Mouse (Mus musculus): ENCODE measurements at regions not wholly inside any gene's neighbourhood (a gene's known extent, or its start where the extent isn't known, plus 50 kb on each side); places are given as distances from the start of the nearest gene placed in this dataset.

- DNase-seq (ENCODE audit: low spot score), result no peak
- Histone ChIP-seq H3K27ac (replicated peaks; ENCODE audit: low read depth, low read length) (no peak overlapping the region), H3K4me2 (ENCODE audit: low read depth, low read length) (no peak overlapping the region), H3K27me3 (replicated peaks; ENCODE audit: control insufficient read depth, insufficient read depth, low read length) (no peaks in the 10 kb centered on the region), H3K4me1 (ENCODE audit: control insufficient read depth, insufficient read depth, low read length) (no peaks in the 10 kb centered on the region), H3K36me3 (ENCODE audit: control insufficient read depth, insufficient read depth, low read length) (no peaks in the 10 kb centered on the region), H3K9ac (ENCODE audit: low read depth, low read length) (no peak overlapping the region), H3K4me3 (ENCODE audit: low read depth, low read length) (no peak overlapping the region), H3K9me3 (ENCODE audit: control insufficient read depth, low read length) (no peaks in the 10 kb centered on the region)
- ATAC-seq (ENCODE audit: low read depth), result no peak
- 83% methylated on average over 1 of the region's 1 CpGs for WGBS
These were observed 640.5 kb upstream of the Cdh11 start for GRCm38 (mm10) chr8:103425967-103426366.

DNA sequence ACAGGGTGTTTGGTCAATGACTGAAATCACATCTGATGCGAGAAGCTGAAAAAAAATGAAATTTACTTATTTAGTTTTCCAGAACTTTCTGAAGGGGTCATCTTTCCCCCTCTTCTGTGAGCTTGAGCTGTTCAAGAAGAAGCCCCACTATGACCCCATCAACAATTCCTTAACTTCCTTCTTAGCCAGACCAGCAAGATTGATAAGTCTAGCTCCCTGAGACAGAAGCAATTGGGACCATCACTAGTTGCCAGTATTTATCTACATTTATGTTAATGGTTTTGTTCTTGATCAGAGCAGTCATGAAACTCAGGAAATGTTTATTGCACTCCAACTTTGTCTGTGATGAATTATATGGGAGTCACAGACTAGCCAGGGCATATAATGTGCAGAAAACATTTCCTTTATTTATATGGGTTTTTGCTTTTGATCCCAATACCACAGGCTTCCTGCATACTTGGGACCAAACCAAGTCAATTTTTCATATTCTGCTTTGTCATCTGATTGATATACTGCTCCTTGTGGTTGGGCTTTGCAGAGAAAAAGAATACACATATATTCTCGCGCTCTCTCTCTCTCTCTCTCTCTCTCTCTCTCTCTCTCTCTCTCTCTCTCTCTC, 645.5 kb upstream of the Cdh11 start:
- H3K27ac ChIP-seq (replicated peaks; ENCODE audit: low read depth, low read length), result no peak overlapping the region
- peak; percentile 33 for DNase-seq (ENCODE audit: low spot score)

GRCm38 (mm10) chr8:103433532-103434105, 648.2 kb upstream of the Cdh11 start:
- no peak overlapping the region for H3K9ac ChIP-seq (ENCODE audit: low read depth, low read length)
- no peak overlapping the region for H3K4me2 ChIP-seq (ENCODE audit: low read depth, low read length)
- no peak overlapping the region for H3K4me3 ChIP-seq (ENCODE audit: low read depth, low read length)
- DNase-seq (ENCODE audit: low spot score) (peak; percentile 60), ATAC-seq (ENCODE audit: low read depth) (no peak)
- WGBS, result 67% methylated on average over 6 of the region's 6 CpGs
- H3K27me3 ChIP-seq (replicated peaks; ENCODE audit: control insufficient read depth, insufficient read depth, low read length), result no peaks in the 10 kb centered on the region
- no peaks in the 10 kb centered on the region for H3K36me3 ChIP-seq (ENCODE audit: control insufficient read depth, insufficient read depth, low read length)
- H3K4me1 ChIP-seq (ENCODE audit: control insufficient read depth, insufficient read depth, low read length), result 0 out of 2 replicates have a peak, but pooled peaks cover 4% of the 10 kb centered on the region
- no peaks in the 10 kb centered on the region for H3K9me3 ChIP-seq (ENCODE audit: control insufficient read depth, low read length)
- 0 out of 2 replicates have a peak overlapping the region, but pooled peaks have one; percentile 13 for H3K27ac ChIP-seq (replicated peaks; ENCODE audit: low read depth, low read length)

More for the DNA sequence above, 645.5 kb upstream of the Cdh11 start:
- Histone ChIP-seq H3K9me3 (ENCODE audit: control insufficient read depth, low read length) (no peaks in the 10 kb centered on the region), H3K36me3 (ENCODE audit: control insufficient read depth, insufficient read depth, low read length) (no peaks in the 10 kb centered on the region), H3K9ac (ENCODE audit: low read depth, low read length) (no peak overlapping the region), H3K27me3 (replicated peaks; ENCODE audit: control insufficient read depth, insufficient read depth, low read length) (no peaks in the 10 kb centered on the region), H3K4me3 (ENCODE audit: low read depth, low read length) (no peak overlapping the region), H3K4me1 (ENCODE audit: control insufficient read depth, insufficient read depth, low read length) (0 out of 2 replicates have a peak, but pooled peaks cover 4% of the 10 kb centered on the region), H3K4me2 (ENCODE audit: low read depth, low read length) (no peak overlapping the region)
- 70% methylated on average over 3 of the region's 3 CpGs for WGBS
- ATAC-seq (ENCODE audit: low read depth), result no peak

GRCm38 (mm10) chr8:103438995-103439717, 653.7 kb upstream of the Cdh11 start:
- H3K4me1 ChIP-seq (ENCODE audit: control insufficient read depth, insufficient read depth, low read length), result 0 out of 2 replicates have a peak, but pooled peaks cover 7% of the 10 kb centered on the region
- H3K36me3 ChIP-seq (ENCODE audit: control insufficient read depth, insufficient read depth, low read length), result no peaks in the 10 kb centered on the region
- DNase-seq (ENCODE audit: low spot score) (no peak), ATAC-seq (ENCODE audit: low read depth) (no peak)
- H3K27me3 ChIP-seq (replicated peaks; ENCODE audit: control insufficient read depth, insufficient read depth, low read length), result no peaks in the 10 kb centered on the region
- no peak overlapping the region for H3K27ac ChIP-seq (replicated peaks; ENCODE audit: low read depth, low read length)
- 73% methylated on average over 6 of the region's 6 CpGs for WGBS
- no peak overlapping the region for H3K9ac ChIP-seq (ENCODE audit: low read depth, low read length)
- no peak overlapping the region for H3K4me2 ChIP-seq (ENCODE audit: low read depth, low read length)
- H3K4me3 ChIP-seq (ENCODE audit: low read depth, low read length), result no peak overlapping the region
- H3K9me3 ChIP-seq (ENCODE audit: control insufficient read depth, low read length), result no peaks in the 10 kb centered on the region

- 66% methylated on average over 5 of the region's 5 CpGs for WGBS
- no peaks in the 10 kb centered on the region for H3K27me3 ChIP-seq (replicated peaks; ENCODE audit: control insufficient read depth, insufficient read depth, low read length)
- ATAC-seq (ENCODE audit: low read depth) (no peak), DNase-seq (ENCODE audit: low spot score) (peak; percentile 40)
- H3K9ac ChIP-seq (ENCODE audit: low read depth, low read length), result no peak overlapping the region
- H3K4me3 ChIP-seq (ENCODE audit: low read depth, low read length), result no peak overlapping the region
- H3K4me1 ChIP-seq (ENCODE audit: control insufficient read depth, insufficient read depth, low read length), result 0 out of 2 replicates have a peak, but pooled peaks cover 7% of the 10 kb centered on the region
- H3K27ac ChIP-seq (replicated peaks; ENCODE audit: low read depth, low read length), result no peak overlapping the region
- no peaks in the 10 kb centered on the region for H3K36me3 ChIP-seq (ENCODE audit: control insufficient read depth, insufficient read depth, low read length)
- no peaks in the 10 kb centered on the region for H3K9me3 ChIP-seq (ENCODE audit: control insufficient read depth, low read length)
- no peak overlapping the region for H3K4me2 ChIP-seq (ENCODE audit: low read depth, low read length)
These were observed 655.7 kb upstream of the Cdh11 start for GRCm38 (mm10) chr8:103441163-103441562.

GRCm38 (mm10) chr8:103442420-103443125, 657.1 kb upstream of the Cdh11 start:
- Histone ChIP-seq H3K27me3 (replicated peaks; ENCODE audit: control insufficient read depth, insufficient read depth, low read length) (no peaks in the 10 kb centered on the region), H3K27ac (replicated peaks; ENCODE audit: low read depth, low read length) (0 out of 2 replicates have a peak overlapping the region, but pooled peaks have one; percentile 6), H3K9me3 (ENCODE audit: control insufficient read depth, low read length) (no peaks in the 10 kb centered on the region), H3K4me1 (ENCODE audit: control insufficient read depth, insufficient read depth, low read length) (0 out of 2 replicates have a peak, but pooled peaks cover 9% of the 10 kb centered on the region), H3K4me2 (ENCODE audit: low read depth, low read length) (no peak overlapping the region), H3K36me3 (ENCODE audit: control insufficient read depth, insufficient read depth, low read length) (no peaks in the 10 kb centered on the region), H3K4me3 (ENCODE audit: low read depth, low read length) (no peak overlapping the region), H3K9ac (ENCODE audit: low read depth, low read length) (no peak overlapping the region)
- WGBS, result 17% methylated on average over 6 of the region's 6 CpGs
- DNase-seq (ENCODE audit: low spot score) (peak; percentile 76), ATAC-seq (ENCODE audit: low read depth) (0 out of 2 replicates have a peak, but pooled peaks have one; percentile 22)

DNA sequence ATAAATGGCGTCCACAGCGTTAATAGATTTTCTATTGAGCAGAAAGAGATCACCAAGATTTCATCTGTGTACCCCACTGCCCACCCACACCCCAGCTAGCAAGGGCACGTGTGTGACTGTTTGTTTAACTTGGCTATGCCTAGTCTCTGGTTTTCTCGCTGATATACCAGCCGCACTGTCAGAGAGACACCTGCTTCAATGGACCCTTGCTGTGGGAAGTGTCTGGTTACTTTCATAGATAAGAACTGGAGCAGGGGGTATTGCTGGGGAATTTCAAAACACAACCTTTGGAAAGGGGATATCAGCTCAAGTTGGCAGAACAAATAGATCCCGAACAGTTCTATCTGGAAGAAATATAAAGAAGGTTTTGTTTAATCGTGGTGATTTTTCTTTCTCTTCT, 656.8 kb upstream of the Cdh5 start:
- 70% methylated on average over 7 of the region's 7 CpGs for WGBS
- H3K9ac ChIP-seq (ENCODE audit: low read depth, low read length), result no peak overlapping the region
- H3K36me3 ChIP-seq (ENCODE audit: control insufficient read depth, insufficient read depth, low read length), result no peaks in the 10 kb centered on the region
- H3K4me1 ChIP-seq (ENCODE audit: control insufficient read depth, insufficient read depth, low read length), result 0 out of 2 replicates have a peak, but pooled peaks cover 12% of the 10 kb centered on the region
- no peaks in the 10 kb centered on the region for H3K27me3 ChIP-seq (replicated peaks; ENCODE audit: control insufficient read depth, insufficient read depth, low read length)
- H3K9me3 ChIP-seq (ENCODE audit: control insufficient read depth, low read length), result no peaks in the 10 kb centered on the region
- no peak overlapping the region for H3K4me3 ChIP-seq (ENCODE audit: low read depth, low read length)
- H3K4me2 ChIP-seq (ENCODE audit: low read depth, low read length), result no peak overlapping the region
- H3K27ac ChIP-seq (replicated peaks; ENCODE audit: low read depth, low read length), result no peak overlapping the region
- ATAC-seq (ENCODE audit: low read depth) (no peak), DNase-seq (ENCODE audit: low spot score) (no peak)

DNA sequence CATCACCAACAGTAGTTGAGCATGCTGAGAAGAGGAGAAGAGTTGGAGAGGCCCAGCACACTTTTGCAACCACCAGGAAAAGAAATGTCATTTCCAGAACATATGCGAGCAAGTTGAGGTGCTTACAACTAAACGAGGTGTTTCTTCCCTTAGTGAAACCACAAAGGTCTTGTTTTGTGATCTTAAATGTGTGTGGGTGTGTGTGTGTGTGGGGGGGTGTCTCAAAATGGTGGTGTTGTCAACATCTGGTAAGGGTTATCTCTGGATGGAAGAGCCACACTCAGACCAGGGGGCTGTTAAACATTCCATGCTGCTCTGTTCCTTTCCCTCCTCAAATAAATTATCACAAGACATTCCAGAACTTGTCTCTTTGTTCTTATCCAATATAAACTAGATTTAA, 656.0 kb upstream of the Cdh5 start:
- WGBS, result 70% methylated on average over 2 of the region's 2 CpGs
- ATAC-seq (ENCODE audit: low read depth) (no peak), DNase-seq (ENCODE audit: low spot score) (no peak)
- H3K27ac ChIP-seq (replicated peaks; ENCODE audit: low read depth, low read length), result no peak overlapping the region
- no peaks in the 10 kb centered on the region for H3K27me3 ChIP-seq (replicated peaks; ENCODE audit: control insufficient read depth, insufficient read depth, low read length)
- no peaks in the 10 kb centered on the region for H3K36me3 ChIP-seq (ENCODE audit: control insufficient read depth, insufficient read depth, low read length)
- no peaks in the 10 kb centered on the region for H3K9me3 ChIP-seq (ENCODE audit: control insufficient read depth, low read length)
- H3K4me1 ChIP-seq (ENCODE audit: control insufficient read depth, insufficient read depth, low read length), result 0 out of 2 replicates have a peak, but pooled peaks cover 12% of the 10 kb centered on the region
- no peak overlapping the region for H3K9ac ChIP-seq (ENCODE audit: low read depth, low read length)
- no peak overlapping the region for H3K4me2 ChIP-seq (ENCODE audit: low read depth, low read length)
- H3K4me3 ChIP-seq (ENCODE audit: low read depth, low read length), result no peak overlapping the region
